Mouse (Mus musculus) lung, postnatal 4 days (tissue): ENCODE results near the gene Pcbp1.
A peak's percentile ranks its signal among the peaks of the same experiment; 100 is the strongest.

ENCODE experiments used
- DNase-seq, 2 experiments: peaks; one replicate each; pipeline ENCODE4 v3.0.0; 2021

Pcbp1 gene

DNA sequence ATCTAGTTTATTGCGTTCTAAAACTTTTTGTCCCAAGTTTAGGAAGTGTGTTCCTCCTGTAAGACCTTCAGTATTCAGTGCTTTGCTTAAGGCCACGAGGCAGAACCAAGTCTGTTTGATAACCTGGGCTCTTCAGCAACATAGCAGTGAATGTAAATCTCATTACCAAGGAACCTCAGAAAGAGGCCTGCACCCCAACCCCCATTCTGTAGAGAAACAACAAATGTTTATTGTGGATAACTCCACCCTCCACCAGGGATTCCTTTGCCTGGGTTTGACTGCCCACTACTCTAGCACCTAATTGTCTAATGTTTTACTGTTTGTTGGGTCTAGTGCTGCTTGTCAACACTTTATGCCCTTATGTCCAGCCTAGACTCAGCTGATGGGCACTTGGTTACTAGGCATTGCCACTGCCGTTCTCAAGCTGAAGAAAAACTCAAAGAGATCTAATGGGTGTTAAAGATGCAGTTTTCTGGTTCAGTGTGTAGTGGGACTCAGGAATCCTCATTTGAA lies 2.8 kb downstream of the Pcbp1 start:
- no peak for DNase-seq

DNA sequence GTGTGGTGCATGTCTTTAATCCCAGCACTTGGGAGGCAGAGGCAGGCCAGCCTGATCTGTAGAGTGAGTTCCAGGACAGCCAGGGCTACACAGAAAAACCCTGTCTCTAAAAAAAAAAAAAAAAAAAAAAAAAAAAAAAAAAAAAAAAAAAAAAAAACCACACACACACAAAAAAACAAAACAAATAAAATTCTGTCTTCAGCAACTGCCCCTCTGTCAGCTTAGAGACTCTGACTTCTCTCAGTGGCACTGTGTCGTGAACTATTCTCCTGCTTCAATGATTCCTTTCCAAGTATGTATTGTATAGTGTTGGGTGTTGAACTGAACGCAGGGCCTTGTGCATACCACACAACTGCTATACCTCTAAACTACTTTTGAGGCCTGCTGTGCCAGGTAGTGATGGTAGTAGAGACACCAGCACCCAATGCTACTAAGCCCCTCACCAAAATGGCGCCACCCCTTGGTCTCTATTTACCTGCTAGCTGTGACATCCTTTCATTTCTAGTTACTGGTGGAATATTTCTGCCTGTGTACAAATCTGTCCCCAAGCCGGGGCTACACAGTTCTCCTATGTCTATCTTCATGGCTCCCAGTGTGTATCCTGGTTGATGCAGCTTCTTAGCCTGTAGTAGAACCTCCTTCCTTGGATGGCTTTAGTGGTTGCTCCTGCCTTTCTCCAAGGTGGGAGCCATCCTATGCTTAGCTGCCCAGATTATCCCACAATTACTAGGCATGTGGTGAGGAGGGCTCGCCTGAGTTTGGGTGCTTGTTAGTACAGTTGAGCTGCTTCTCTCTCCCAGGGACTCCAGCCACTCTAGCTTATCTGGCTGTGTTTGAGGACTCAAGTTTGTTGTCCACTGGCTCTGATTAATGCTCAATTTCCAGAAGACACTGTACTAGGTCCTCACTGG lies 3.9 kb downstream of the Pcbp1 start:
- no peak for DNase-seq

DNA sequence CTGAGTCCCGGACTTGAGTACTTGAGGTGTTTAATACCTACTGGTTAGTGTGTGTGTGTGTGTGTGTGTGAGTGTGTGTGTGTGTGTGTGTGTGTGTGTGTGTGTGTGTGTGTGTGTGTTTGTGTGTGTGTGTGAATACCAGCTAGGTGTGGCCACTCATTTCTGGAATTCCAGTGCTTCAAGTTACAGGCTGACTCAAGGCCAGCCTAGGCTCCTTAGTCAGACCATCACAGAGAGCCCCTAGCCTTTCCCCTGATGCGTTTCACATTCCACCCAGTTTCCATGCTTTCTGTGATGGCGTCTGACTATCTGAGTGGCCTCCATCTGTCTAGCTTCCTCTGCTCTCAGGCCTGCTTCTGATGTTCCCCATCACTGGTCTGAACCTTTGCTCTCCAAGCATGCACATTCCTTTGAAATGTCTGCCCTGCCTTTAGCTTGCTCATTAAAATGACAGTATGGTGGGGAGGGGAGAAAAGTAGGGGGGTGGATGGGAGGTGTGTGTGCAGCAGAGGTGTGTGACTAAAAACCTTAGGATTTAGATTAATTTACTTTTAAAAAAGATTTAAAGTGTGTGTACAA lies 6.3 kb downstream of the Pcbp1 start:
- no peak for DNase-seq

DNA sequence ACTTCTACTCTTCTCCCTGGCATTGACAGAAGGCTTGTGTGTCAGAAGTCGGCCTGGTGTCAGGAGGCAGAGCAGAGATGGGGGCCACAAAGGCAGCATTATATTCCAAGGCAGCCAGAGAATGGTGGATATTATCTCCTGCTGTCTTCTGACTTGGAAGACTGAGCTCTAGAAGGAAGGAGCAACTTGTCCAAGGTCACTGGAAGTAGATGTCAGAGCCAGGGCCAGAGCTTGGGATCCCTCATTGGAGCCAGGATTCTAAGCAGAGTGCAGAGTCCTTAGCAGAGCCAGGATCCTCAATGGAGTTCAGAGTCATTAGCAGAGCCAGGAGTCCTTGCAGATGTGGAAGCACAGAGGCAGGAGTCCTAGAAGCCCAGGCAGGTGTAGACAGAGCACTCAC lies 10.1 kb downstream of the Pcbp1 start:
- no peak for DNase-seq

DNA sequence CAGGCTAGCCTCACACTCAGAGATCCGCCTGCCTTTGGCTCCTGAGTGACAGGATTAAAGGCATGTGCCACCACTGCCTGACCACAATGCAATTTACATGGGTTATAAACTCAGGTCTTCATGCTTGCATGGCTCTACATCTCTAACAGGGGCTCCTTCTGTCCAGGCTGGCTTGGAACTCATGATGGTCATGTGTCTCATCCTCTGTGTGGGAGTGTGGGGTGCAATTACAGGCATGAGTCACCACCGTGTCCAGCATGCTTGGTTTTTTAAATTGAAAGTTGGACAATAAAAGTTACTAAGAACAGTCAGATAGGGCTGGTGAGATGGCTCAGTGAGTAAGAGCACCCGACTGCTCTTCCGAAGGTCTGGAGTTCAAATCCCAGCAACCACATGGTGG lies 12.8 kb downstream of the Pcbp1 start:
- no peak for DNase-seq

DNA sequence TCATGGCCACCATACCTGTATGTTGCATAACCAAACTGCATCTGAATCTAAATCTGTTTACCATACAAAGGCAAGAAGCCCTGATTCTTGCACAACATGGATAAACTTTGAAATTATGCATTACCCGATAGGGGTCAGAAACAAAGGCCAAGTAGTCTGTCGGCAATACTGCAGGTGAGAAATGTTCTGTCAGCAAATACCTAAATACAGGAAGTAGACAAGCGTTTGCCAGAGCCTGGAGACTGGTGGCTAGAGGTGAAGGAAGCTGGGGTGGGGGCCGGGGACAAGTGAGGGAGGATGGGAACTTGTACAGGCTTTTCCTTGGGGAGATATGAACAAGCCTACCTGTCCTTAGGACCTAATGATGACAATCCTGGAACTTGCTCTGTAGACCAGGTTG lies 15.1 kb downstream of the Pcbp1 start:
- no peak for DNase-seq

DNA sequence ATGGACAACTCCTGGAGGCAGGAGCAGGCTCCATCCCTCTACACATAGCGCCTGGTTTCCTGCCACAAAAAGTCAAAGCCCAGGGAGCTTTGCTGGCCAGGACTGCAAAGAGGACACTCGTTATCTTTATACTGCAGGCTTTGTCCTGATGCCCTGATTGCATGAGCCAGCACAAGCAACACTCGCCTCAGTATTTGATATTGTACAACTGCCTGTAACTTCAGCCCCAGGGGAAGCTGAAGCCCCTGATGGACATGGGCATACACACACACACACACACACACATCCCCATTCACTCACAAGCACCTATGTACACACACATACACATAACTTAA lies 16.3 kb downstream of the Pcbp1 start:
- DNase-seq: no peak

DNA sequence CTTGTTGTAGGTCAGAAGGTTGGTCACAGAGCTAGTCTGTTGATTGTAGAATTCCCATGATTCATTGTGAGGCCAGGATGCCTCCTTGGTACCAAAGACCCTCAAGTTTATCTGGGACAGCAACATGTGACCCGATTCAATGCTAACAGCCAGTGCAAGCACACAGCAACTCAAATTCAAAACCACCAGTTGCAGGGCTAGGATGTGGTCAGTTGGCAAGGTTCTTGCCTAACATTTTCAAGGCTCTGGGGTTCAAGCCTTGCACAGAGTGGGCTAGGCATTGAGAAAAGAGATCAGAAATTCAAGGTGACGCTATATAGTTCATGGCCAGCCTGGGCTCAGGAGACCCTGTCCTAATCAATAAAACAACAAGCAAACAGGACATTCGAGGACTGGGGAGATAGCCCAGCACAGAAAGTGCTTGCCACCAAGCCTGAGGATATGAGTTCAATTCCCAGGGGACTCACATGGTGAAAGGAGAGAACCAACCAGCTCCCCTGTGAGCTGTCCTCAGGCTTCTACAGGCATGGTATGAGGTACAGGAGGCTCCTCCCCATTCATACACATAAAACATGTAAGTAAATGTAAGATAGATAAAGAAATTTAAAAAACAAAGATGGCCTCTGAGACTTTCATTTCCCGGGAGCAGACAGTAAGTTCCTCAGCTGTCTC lies 16.8 kb downstream of the Pcbp1 start:
- no peak for DNase-seq

DNA sequence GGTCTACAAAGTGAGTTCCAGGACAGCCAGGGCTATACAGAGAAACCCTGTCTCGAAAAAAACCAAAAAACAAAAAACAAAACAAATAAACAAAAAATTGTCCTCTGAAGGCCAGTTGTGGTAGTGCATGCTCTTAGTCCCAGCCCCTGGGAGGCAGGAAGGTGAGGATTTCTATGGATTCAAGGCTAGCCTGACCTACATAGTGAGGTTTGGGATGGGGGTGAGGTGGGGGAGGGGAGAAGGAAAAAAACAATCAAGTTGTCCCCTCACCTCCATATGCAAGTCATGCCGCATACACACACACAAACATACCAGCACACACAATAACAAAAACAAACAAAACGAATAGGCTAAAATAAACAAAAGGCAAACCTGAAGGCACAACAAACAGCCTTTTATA lies 17.4 kb downstream of the Pcbp1 start:
- DNase-seq: no peak

DNA sequence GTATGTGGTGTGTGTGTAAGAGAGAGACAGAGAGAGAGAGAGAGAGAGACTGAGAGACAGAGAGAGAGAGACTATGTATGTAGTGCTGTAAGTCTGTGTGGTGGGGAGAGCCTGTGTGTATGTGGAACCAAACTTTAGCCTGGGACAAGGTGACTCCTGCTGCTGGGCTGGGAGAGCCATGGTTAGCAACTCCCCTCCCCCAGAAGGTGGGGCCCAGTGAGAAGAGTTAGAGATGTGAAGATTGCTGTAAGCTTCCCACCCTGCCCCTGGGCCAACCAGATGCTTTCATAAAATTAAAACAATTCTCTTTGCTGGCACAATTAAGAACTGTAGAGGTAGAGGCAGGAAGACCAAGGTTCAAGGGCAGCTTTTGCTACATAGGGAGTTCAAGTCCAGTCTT lies 19.0 kb downstream of the Pcbp1 start:
- no peak for DNase-seq

DNA sequence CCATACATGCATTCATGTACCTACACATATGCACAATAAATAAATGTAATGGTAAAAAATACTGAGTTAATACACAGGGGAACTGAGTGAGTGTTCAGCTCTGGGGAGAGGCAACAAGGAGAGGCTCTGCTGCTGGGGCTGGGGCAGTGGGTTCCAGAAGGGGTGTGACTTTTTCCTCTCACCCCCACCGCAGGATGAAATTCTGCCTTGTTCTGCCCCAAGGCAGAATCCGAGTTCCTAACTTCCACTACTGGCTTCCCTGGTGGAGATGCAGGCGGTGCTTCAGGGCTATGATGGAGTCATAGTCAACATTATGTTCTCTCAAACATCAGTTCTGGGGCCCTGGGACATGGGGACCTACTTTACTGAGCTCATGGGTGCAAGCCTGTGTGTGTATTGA lies 19.8 kb downstream of the Pcbp1 start:
- DNase-seq: no peak

DNA sequence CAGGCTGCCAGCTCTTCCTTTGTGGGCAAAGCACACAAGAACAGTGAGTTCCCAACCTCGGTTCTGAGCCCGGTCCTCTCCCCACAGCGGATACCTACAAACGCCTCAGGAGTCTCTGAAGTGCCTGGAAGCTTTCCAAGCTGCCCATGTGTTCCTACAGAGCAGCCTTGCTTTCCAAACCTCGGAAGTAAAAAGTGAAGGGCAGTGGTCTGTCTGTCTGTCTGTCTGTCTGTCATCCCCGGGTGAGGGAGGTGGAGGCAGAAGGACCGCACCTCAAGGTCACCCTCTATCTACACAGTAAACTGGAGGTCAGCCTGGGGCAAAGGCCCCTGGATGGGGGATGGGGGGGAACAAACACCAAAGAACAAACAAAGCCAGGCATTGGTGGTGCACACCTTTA lies 20.4 kb downstream of the Pcbp1 start:
- peak in 1 of 2 experiments; percentile 42 for DNase-seq

DNA sequence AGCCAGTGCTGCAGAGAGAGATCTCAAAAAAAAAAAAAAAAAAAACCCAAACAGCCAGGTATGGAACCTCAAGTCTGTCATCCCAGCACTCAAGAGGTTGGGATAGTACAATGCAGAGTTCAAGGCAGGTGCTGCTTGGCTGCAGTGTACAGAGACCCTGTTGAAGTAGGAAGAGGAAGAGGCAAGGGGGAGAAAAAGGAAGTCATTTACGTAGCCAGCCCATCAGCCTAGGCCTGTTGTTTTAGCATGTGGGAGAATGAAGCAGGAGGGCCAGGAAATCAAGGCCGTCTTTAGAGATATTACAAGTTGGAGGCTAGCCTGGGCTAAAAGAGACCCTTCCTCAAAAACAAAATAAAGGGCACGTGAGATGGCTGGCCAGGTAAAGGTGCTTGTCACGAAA lies 22.6 kb downstream of the Pcbp1 start:
- DNase-seq: no peak

DNA sequence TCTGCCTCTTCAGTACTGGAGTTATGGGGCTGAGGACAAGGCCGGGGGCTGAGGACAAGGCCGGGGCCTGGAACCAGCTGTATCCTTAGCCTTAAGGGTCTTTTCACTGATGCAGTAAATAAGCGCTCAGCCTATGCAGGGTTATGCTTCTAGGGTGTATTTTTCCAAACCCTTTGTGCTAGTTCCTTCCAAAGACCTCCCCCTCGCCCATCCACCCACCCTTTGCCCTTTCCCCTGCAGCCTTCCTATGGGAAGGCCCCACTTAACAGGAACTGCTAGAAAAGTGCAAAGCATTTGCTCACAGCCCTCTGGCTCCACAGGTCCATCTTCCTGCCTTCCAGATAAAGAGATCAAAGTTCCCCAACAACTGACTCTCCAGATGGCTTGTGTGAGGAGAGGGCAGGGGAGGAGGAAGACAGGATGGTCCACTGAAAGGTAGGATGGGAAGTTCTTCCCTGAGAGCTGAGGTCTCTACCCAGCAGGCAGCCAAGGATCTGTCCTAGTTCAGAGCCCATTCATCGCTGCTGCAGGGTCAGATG lies 26.5 kb downstream of the Pcbp1 start:
- DNase-seq: no peak

DNA sequence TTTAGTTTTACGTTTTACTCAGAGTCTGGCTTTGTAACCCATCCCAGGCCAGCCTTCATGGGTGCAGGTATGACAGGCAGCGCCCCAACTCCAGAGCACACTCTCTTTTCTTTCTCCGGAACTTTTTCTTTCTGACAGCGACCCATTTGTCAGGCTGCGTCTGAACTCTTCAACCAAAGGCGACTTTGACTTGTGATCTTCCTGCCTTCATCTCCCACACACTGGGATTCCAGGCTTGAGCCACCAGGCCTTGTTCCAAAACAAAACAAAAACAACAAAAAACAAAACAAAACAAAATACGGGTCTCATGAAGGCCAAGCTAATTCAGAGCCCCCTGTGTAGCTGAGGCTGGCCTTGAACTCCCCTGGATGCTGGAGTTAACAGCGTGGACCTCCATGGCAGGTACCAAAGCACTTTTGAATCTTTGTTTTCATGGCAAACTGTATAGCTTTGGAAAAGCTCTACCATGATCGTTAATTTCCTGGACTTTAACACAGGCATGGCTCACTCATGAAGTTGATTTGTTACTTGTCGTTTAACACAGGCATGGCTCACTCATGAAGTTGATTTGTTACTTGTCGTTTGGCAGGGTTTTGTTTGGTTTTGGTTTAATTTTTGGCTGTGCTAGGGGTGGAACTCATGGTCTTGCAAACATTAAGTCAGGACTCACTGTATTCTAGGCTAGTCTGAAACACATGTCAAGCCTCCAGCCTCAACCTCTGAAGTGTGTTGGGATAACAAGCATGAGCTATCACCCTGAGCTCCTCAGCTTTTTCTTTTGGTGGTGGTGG lies 28.0 kb downstream of the Pcbp1 start:
- DNase-seq: no peak

DNA sequence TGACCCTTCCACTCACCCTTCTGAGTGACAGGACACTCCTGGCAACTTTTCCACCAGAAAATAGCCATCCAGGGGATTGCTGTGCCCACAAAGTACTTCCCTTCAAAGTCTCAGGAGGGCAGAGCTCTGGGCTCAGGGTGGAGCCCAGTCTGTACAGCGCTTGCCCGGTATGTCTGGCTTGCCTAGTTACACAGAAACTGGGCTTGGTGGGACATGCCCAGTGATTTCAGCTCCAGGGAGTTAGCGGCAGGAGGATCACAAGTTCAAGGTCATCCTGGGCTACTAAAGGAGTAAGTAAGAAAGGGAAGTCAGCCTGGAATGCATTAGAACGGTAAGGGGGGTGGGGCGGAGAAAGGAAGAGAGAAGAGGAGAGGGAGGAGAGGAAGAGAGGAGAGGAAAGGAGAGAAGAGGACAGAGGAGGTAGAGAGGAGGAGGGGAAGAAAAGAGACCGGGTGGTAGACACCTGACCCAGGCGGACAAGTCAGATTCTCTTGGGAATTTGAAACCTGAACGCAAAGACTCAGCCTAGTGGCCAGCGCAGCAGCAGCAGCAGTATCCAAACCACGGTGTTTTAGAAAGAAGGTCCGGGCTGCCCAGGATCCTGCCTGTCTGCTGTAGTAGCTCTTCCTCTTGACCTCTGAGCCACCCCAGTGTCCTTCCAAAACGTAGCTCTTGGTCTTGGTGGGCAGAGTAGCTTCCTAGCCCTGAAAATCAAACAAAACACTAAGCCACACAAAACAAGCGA lies 28.9 kb downstream of the Pcbp1 start:
- DNase-seq: peak; percentile 59 to 66

DNA sequence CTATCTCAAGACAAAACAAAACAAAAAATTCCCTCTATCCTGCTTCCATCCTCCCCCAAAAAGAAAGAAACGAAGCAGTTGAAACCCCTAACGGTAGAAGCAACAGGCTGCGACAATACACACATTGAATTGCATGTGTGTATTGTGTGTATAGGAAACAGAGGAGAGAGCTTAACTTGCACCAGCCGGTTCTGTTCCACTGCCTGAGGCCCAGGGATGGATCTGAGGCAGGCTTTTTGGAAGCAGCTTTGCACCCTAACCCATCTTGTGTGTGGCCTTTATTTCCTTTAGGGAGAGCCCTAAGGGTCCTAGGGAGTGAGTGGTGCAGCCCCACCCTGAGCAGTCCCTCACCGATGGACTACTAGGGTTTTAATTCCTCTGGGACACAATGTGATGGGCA lies 29.5 kb downstream of the Pcbp1 start:
- no peak for DNase-seq

DNA sequence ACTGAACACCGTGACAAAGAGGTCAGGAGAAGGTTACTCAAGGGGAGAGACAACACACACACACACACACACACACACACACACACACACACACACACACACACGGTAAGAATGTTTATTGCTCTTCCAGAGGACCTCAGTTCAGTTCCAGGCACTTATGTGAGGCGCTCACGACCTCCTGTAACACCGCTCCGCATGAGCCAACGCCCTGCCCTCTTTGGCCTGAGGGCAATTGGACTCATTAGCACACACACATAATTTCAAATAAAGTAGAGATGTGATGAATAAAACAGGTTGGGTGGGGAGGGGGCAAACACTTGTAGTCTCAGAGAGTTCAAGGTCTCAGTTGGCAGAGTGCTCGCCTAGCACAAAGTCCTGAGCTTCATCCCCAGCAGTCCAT lies 30.0 kb downstream of the Pcbp1 start:
- no peak for DNase-seq

DNA sequence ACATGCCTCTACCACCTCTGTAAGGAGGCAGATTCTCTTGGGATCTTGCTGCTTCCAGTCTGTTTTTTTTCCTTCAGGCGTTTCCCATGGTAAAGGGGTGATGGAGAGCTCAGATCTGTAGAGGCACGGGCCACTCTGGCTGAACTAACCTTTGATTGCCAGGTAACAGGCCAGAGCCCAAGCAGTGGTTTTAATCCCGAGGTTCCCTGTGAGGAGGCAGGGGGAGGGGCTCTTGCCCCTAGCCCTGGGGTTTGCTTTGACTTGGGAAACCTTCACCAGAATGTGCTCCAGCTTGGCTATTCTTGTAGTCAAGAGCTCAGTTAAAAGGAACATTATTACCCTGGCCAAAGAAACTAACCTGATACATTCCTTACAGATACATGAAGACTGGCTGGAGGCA lies 30.5 kb downstream of the Pcbp1 start:
- DNase-seq: no peak

DNA sequence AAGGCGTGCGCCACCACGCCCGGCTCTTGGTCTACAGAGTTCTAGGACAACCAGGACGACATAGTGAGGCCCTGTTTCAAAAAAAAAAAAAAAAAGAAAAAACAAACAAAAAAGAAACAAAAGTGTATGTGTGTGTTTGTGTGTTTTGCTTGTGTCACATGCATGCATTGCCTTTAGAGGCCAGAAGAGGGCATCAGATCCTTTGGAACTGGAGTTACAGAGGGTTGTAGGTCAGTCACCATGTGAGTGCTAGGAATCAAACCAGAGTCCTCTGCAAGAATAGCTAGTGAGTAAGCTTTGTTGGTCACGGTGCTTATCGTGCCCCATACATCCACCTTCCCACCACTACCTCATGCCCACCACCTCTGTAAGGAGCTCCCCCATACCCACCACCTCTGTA lies 31.4 kb downstream of the Pcbp1 start:
- DNase-seq: no peak

DNA sequence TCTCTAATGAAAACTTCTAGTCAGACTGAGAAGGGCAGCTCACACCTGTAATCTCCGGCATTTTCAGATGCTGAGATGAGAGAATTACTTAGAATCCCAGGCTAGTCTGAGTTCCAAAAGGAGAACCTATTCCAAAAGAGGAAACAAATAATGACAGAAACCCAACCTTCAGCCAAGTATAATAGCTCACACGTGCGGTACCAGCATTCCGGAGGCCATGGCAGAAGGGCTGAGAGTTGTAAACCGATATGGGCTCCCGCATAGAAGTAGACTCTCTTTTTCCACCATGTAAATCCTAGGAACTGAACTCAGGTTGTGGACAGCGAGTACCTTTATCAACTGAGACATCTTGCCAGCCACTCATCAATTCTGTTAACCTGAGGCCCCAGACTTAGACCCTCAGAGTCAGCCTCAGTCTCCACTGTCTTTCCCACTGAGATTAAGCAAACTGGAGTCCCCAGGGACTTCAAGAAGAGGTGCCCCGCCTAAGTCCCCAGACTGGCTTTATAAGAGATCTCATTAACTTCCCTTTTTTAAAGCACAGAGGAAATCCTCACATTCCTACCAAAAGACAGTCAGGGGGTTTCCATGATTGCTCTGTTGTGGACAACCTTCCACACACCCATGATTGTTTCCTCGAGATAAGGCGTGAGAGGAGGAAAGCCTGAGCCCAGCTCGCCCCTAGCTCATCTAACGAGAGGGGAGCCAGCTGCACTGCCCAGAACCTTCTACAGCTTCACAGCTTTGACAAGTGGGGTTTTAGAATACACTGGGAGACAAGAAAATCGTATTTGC lies 32.5 kb downstream of the Pcbp1 start:
- DNase-seq: no peak
